Mouse (Mus musculus): ENCODE data around the gene Nat8f5. TPM values are rescaled to one million over a fixed set of nuclear protein-coding genes. Genes with fewer than 3 reads are reported as not detected.

The Nat8f5 gene
- polyA plus RNA-seq, 2 experiments, result not detected

- no peak for TF ChIP-seq POLR2A (IDR thresholded peaks at IDR 0.05; ENCODE audit: borderline replicate concordance, extremely low read depth, insufficient read depth, insufficient read length)
- H3K27ac ChIP-seq (replicated peaks; ENCODE audit: low read depth, low read length), result no peak within 1 kb of the TSS
- H3K9me3 ChIP-seq (ENCODE audit: control insufficient read depth, low read length), result no peaks in the 10 kb centered on the region
- 76% methylated on average over 7 of the region's 7 CpGs for WGBS
- no peak for ATAC-seq (ENCODE audit: low FRiP score, low read depth)
- H3K4me2 ChIP-seq (replicated peaks; ENCODE audit: low read depth, low read length, severe bottlenecking), result no peak within 1 kb of the TSS
- H3K9ac ChIP-seq (ENCODE audit: low read depth, low read length, severe bottlenecking), result no peak within 1 kb of the TSS
- H3K4me3 ChIP-seq (replicated peaks; ENCODE audit: low read length), result no peak within 1 kb of the TSS
- no peaks in the 10 kb centered on the region for H3K36me3 ChIP-seq (ENCODE audit: control insufficient read depth, insufficient read depth, low read length)
- no peaks in the 10 kb centered on the region for H3K27me3 ChIP-seq (ENCODE audit: control insufficient read depth, insufficient read depth, low read length)
- no peaks in the 10 kb centered on the region for H3K4me1 ChIP-seq (ENCODE audit: control insufficient read depth, insufficient read depth, low read length)
- DNase-seq (ENCODE audit: low spot score), result no peak
These were observed 11.1 kb upstream of the Nat8f5 start, which contains the start of gene Nat8 for GRCm38 (mm10) chr6:85831796-85832321. TSS of gene Nat8 (minus strand) at chr6:85832082.

GRCm38 (mm10) chr6:85829462-85829861 is 8.7 kb upstream of the Nat8f5 start:
- WGBS, result 32% methylated on average over 1 of the region's 1 CpGs
- no peak for ATAC-seq (ENCODE audit: low FRiP score, low read depth)
- Histone ChIP-seq H3K27ac (replicated peaks; ENCODE audit: low read depth, low read length) (no peak overlapping the region), H3K27me3 (ENCODE audit: control insufficient read depth, insufficient read depth, low read length) (no peaks in the 10 kb centered on the region), H3K9ac (ENCODE audit: low read depth, low read length, severe bottlenecking) (no peak overlapping the region), H3K9me3 (ENCODE audit: control insufficient read depth, low read length) (no peaks in the 10 kb centered on the region), H3K4me2 (replicated peaks; ENCODE audit: low read depth, low read length, severe bottlenecking) (no peak overlapping the region), H3K36me3 (ENCODE audit: control insufficient read depth, insufficient read depth, low read length) (no peaks in the 10 kb centered on the region), H3K4me3 (replicated peaks; ENCODE audit: low read length) (no peak overlapping the region), H3K4me1 (ENCODE audit: control insufficient read depth, insufficient read depth, low read length) (no peaks in the 10 kb centered on the region)
- TF ChIP-seq POLR2A (IDR thresholded peaks at IDR 0.05; ENCODE audit: borderline replicate concordance, extremely low read depth, insufficient read depth, insufficient read length), result no peak
- DNase-seq (ENCODE audit: low spot score), result no peak

GRCm38 (mm10) chr6:85825886-85826285 is 5.1 kb upstream of the Nat8f5 start:
- H3K4me3 ChIP-seq (replicated peaks; ENCODE audit: low read length), result no peak overlapping the region
- no peaks in the 10 kb centered on the region for H3K27me3 ChIP-seq (ENCODE audit: control insufficient read depth, insufficient read depth, low read length)
- WGBS, result 77% methylated on average over 2 of the region's 2 CpGs
- no peak for TF ChIP-seq POLR2A (IDR thresholded peaks at IDR 0.05; ENCODE audit: borderline replicate concordance, extremely low read depth, insufficient read depth, insufficient read length)
- H3K4me1 ChIP-seq (ENCODE audit: control insufficient read depth, insufficient read depth, low read length), result no peaks in the 10 kb centered on the region
- ATAC-seq (ENCODE audit: low FRiP score, low read depth), result no peak
- no peak overlapping the region for H3K27ac ChIP-seq (replicated peaks; ENCODE audit: low read depth, low read length)
- H3K36me3 ChIP-seq (ENCODE audit: control insufficient read depth, insufficient read depth, low read length), result no peaks in the 10 kb centered on the region
- no peak overlapping the region for H3K4me2 ChIP-seq (replicated peaks; ENCODE audit: low read depth, low read length, severe bottlenecking)
- H3K9ac ChIP-seq (ENCODE audit: low read depth, low read length, severe bottlenecking), result no peak overlapping the region
- no peak for DNase-seq (ENCODE audit: low spot score)
- no peaks in the 10 kb centered on the region for H3K9me3 ChIP-seq (ENCODE audit: control insufficient read depth, low read length)

- no peak for ATAC-seq (ENCODE audit: low FRiP score, low read depth)
- no peaks in the 10 kb centered on the region for H3K9me3 ChIP-seq (ENCODE audit: control insufficient read depth, low read length)
- no peaks in the 10 kb centered on the region for H3K36me3 ChIP-seq (ENCODE audit: control insufficient read depth, insufficient read depth, low read length)
- 95% methylated on average over 1 of the region's 1 CpGs for WGBS
- H3K27ac ChIP-seq (replicated peaks; ENCODE audit: low read depth, low read length), result no peak overlapping the region
- H3K4me3 ChIP-seq (replicated peaks; ENCODE audit: low read length), result no peak overlapping the region
- H3K4me2 ChIP-seq (replicated peaks; ENCODE audit: low read depth, low read length, severe bottlenecking), result no peak overlapping the region
- no peaks in the 10 kb centered on the region for H3K27me3 ChIP-seq (ENCODE audit: control insufficient read depth, insufficient read depth, low read length)
- no peak overlapping the region for H3K9ac ChIP-seq (ENCODE audit: low read depth, low read length, severe bottlenecking)
- no peaks in the 10 kb centered on the region for H3K4me1 ChIP-seq (ENCODE audit: control insufficient read depth, insufficient read depth, low read length)
- no peak for TF ChIP-seq POLR2A (IDR thresholded peaks at IDR 0.05; ENCODE audit: borderline replicate concordance, extremely low read depth, insufficient read depth, insufficient read length)
- DNase-seq (ENCODE audit: low spot score), result no peak
These were observed 2.8 kb upstream of the Nat8f5 start for GRCm38 (mm10) chr6:85823382-85824090.

DNA sequence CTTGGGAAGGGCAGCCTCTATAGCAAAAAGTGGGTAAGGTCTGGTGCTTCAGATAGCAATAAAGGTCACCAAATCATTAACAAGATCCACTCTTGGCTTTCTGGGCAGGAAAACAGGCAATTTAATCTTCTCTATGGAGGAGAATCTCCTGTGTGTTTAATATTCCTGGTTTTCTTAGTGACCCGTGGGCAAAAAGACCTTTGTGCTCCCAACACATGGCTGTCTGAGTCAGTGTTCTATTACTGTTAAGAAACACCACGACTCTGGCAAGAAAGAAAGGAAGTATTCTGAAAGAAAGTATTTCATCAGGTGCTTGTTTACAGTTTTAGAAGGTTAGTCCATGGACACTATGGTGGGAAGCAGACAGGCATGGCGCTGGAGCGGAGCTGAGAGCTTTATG is 1.5 kb upstream of the Nat8f5 start:
- Histone ChIP-seq H3K36me3 (ENCODE audit: control insufficient read depth, insufficient read depth, low read length) (no peaks in the 10 kb centered on the region), H3K27ac (replicated peaks; ENCODE audit: low read depth, low read length) (no peak overlapping the region), H3K4me3 (replicated peaks; ENCODE audit: low read length) (no peak overlapping the region), H3K9ac (ENCODE audit: low read depth, low read length, severe bottlenecking) (no peak overlapping the region), H3K4me2 (replicated peaks; ENCODE audit: low read depth, low read length, severe bottlenecking) (no peak overlapping the region), H3K9me3 (ENCODE audit: control insufficient read depth, low read length) (no peaks in the 10 kb centered on the region), H3K27me3 (ENCODE audit: control insufficient read depth, insufficient read depth, low read length) (no peaks in the 10 kb centered on the region), H3K4me1 (ENCODE audit: control insufficient read depth, insufficient read depth, low read length) (no peaks in the 10 kb centered on the region)
- no peak for ATAC-seq (ENCODE audit: low FRiP score, low read depth)
- no peak for TF ChIP-seq POLR2A (IDR thresholded peaks at IDR 0.05; ENCODE audit: borderline replicate concordance, extremely low read depth, insufficient read depth, insufficient read length)
- 87% methylated on average over 4 of the region's 4 CpGs for WGBS
- DNase-seq (ENCODE audit: low spot score), result no peak
